Mouse (Mus musculus) embryonic fibroblast, embryonic 13.5 days (primary cell): ENCODE results near the gene Cnpy4. TPM values are rescaled to one million over a fixed set of nuclear protein-coding genes. Genes with fewer than 3 reads are reported as not detected.
"Not testable (repeated sequence)": the region's sequence is repeated elsewhere in the genome, so short reads cannot be mapped to it uniquely, and the experiment has no call there.

Experiments used
- H3K27ac ChIP-seq: 2 replicates; pipeline ENCODE4 v1.5.1; 2012; ENCODE audit warnings: low read length, control low read depth, inconsistent platforms; ENCODE audit not compliant: insufficient read depth
- H3K4me1 ChIP-seq: 2 replicates; pipeline ENCODE4 v1.6.1; 2011; ENCODE audit warnings: low read length; ENCODE audit not compliant: control insufficient read depth, insufficient read depth
- H3K4me3 ChIP-seq: 2 replicates; pipeline ENCODE4 v1.5.1; 2011; ENCODE audit warnings: mild to moderate bottlenecking, control low read depth, low read length; ENCODE audit not compliant: insufficient read depth
- CTCF ChIP-seq: IDR thresholded peaks from 2 replicates; pipeline ENCODE4 v1.5.1; 2011; ENCODE audit warnings: mild to moderate bottlenecking, control low read depth, low read length, moderate library complexity, borderline replicate concordance; ENCODE audit not compliant: insufficient read depth
- POLR2A ChIP-seq: IDR thresholded peaks from 2 replicates; pipeline ENCODE4 v1.6.1; 2011; ENCODE audit warnings: low read depth, mild to moderate bottlenecking, control low read depth, low read length, moderate library complexity
- polyA plus RNA-seq: library from polyadenylated mRNA; stranded (reverse); fragments of >200 nt; gene quantifications from 2 replicates; pipeline ENCODE4 v1.2.4, GENCODE M21; 2011; ENCODE audit warnings: low read depth; ENCODE audit not compliant: missing spikeins, insufficient read length

Cnpy4 gene
- polyA plus RNA-seq, 1 experiment, result 63.3 TPM

GRCm38 (mm10) chr5:138202086-138202485 is 14.8 kb downstream of the Cnpy4 start:
- Histone ChIP-seq H3K4me1 (no peaks in the 10 kb centered on the region), H3K4me3 (no peak overlapping the region), H3K27ac (no peak overlapping the region)
- TF ChIP-seq CTCF (no peak), POLR2A (no peak)

- H3K4me1 ChIP-seq, result no peaks in the 10 kb centered on the region
- H3K27ac ChIP-seq, result no peak overlapping the region
- H3K4me3 ChIP-seq, result no peak overlapping the region
- no peak for TF ChIP-seq POLR2A
- no peak for TF ChIP-seq CTCF
These were observed 20.0 kb downstream of the Cnpy4 start for GRCm38 (mm10) chr5:138207253-138207652.

- no peak overlapping the region for H3K27ac ChIP-seq
- H3K4me1 ChIP-seq, result no peaks in the 10 kb centered on the region
- H3K4me3 ChIP-seq, result no peak overlapping the region
- no peak for TF ChIP-seq POLR2A
- no peak for TF ChIP-seq CTCF
These were observed 20.6 kb downstream of the Cnpy4 start for GRCm38 (mm10) chr5:138207873-138208272.

- not testable (repeated sequence) for H3K27ac ChIP-seq, H3K4me1 ChIP-seq, H3K4me3 ChIP-seq
These were observed 29.3 kb downstream of the Cnpy4 start for GRCm38 (mm10) chr5:138216632-138217031.

GRCm38 (mm10) chr5:138219864-138220263 is 32.6 kb downstream of the Cnpy4 start:
- Histone ChIP-seq H3K4me1 (no peaks in the 10 kb centered on the region), H3K27ac (no peak overlapping the region), H3K4me3 (no peak overlapping the region)
- TF ChIP-seq POLR2A, result no peak
- TF ChIP-seq CTCF, result no peak

- Histone ChIP-seq H3K27ac (no peak overlapping the region), H3K4me3 (no peak overlapping the region), H3K4me1 (no peaks in the 10 kb centered on the region)
- TF ChIP-seq POLR2A, result no peak
- TF ChIP-seq CTCF, result peak; percentile 63; the same call in 1 of the 2 replicates
These were observed 34.8 kb downstream of the Cnpy4 start for GRCm38 (mm10) chr5:138222111-138222510.

GRCm38 (mm10) chr5:138223287-138223686 is 36.0 kb downstream of the Cnpy4 start:
- TF ChIP-seq CTCF (no peak), POLR2A (no peak)
- Histone ChIP-seq H3K4me1 (no peaks in the 10 kb centered on the region), H3K4me3 (no peak overlapping the region), H3K27ac (no peak overlapping the region)

GRCm38 (mm10) chr5:138225700-138226099 is 38.4 kb downstream of the Cnpy4 start, which contains the start of gene Nxpe5:
Gene Nxpe5 (plus strand): TSS chr5:138225898.
- no peaks in the 10 kb centered on the region for H3K4me1 ChIP-seq
- no peak within 1 kb of the TSS for H3K4me3 ChIP-seq
- no peak for TF ChIP-seq CTCF
- no peak for TF ChIP-seq POLR2A
- H3K27ac ChIP-seq, result no peak within 1 kb of the TSS

GRCm38 (mm10) chr5:138226491-138226890 is 39.2 kb downstream of the Cnpy4 start:
- Histone ChIP-seq H3K27ac (no peak overlapping the region), H3K4me1 (no peaks in the 10 kb centered on the region), H3K4me3 (no peak overlapping the region)
- TF ChIP-seq CTCF (no peak), POLR2A (no peak)

GRCm38 (mm10) chr5:138227367-138227766 is 40.1 kb downstream of the Cnpy4 start:
- TF ChIP-seq CTCF (no peak), POLR2A (no peak)
- H3K4me1 ChIP-seq, result no peaks in the 10 kb centered on the region
- H3K4me3 ChIP-seq, result no peak overlapping the region
- no peak overlapping the region for H3K27ac ChIP-seq

GRCm38 (mm10) chr5:138228026-138228425 is 40.7 kb downstream of the Cnpy4 start:
- H3K4me1 ChIP-seq, result no peaks in the 10 kb centered on the region
- H3K4me3 ChIP-seq, result no peak overlapping the region
- TF ChIP-seq CTCF (peak; percentile 22; the same call in 1 of the 2 replicates), POLR2A (no peak)
- no peak overlapping the region for H3K27ac ChIP-seq
